Mouse (Mus musculus) hindbrain, embryonic 11.5 days (tissue): ENCODE results near the gene Klk4. TPM values are rescaled to one million over a fixed set of nuclear protein-coding genes. Genes with fewer than 3 reads are reported as not detected.

ENCODE experiments used
- ATAC-seq: fragments of 200-750 bp; cut with Nextera tagmentation; 2 replicates; pipeline ENCODE4 v1.8.0; 2017; ENCODE audit warnings: mild to moderate bottlenecking, moderate TSS enrichment, moderate library complexity; ENCODE audit not compliant: low FRiP score
- DNase-seq: peaks from one replicate; pipeline ENCODE4 v3.0.0-alpha.2; 2015; ENCODE audit warnings: low spot score
- H3K27ac ChIP-seq: fragments of 300-500 bp; sonication (generic); 2 replicates; pipeline ENCODE4 v1.5.1; 2014; ENCODE audit warnings: mild to moderate bottlenecking, low read depth, low read length
- H3K27me3 ChIP-seq: fragments of 300-500 bp; sonication (generic); 2 replicates; pipeline ENCODE4 v1.6.1; 2014; ENCODE audit warnings: mild to moderate bottlenecking, low read length, moderate library complexity, mixed read lengths; ENCODE audit not compliant: control insufficient read depth, insufficient read depth
- H3K36me3 ChIP-seq: fragments of 300-500 bp; sonication (generic); 2 replicates; pipeline ENCODE4 v1.6.1; 2014; ENCODE audit warnings: mild to moderate bottlenecking, low read length, moderate library complexity, mixed read lengths; ENCODE audit not compliant: control insufficient read depth, insufficient read depth
- H3K4me1 ChIP-seq: fragments of 300-500 bp; sonication (generic); replicated peaks from 2 replicates; pipeline ENCODE4 v1.6.1; 2014; ENCODE audit warnings: low read length, mixed read lengths; ENCODE audit not compliant: control insufficient read depth, insufficient read depth
- H3K4me2 ChIP-seq: fragments of 300-500 bp; sonication (generic); replicated peaks from 2 replicates; pipeline ENCODE4 v1.6.1; 2014; ENCODE audit warnings: mild to moderate bottlenecking, low read depth, low read length
- H3K4me3 ChIP-seq: fragments of 300-500 bp; sonication (generic); 2 replicates; pipeline ENCODE4 v1.5.1; 2014; ENCODE audit warnings: low read depth, low read length
- H3K9ac ChIP-seq: fragments of 300-500 bp; sonication (generic); 2 replicates; pipeline ENCODE4 v1.6.1; 2014; ENCODE audit warnings: low read depth, low read length
- H3K9me3 ChIP-seq: fragments of 300-500 bp; sonication (generic); 2 replicates; pipeline ENCODE4 v1.6.1; 2016; ENCODE audit warnings: low read length; ENCODE audit not compliant: control insufficient read depth
- WGBS: fragments of 180-500 bp; shearing (Covaris S2); extraction: QIAGEN DNeasy Blood & Tissue Kit; methylation state at CpG from one replicate; pipeline ENCODE4 v1.1.7; 2014; 5-methylcytosine and 5-hydroxymethylcytosine counted together
- polyA plus RNA-seq: library from polyadenylated mRNA; unstranded; fragments of >200 nt; fragmentation: Nextera tagmentation; extraction: Ambion mirVana; gene quantifications from 2 replicates; pipeline ENCODE4 v1.2.1, GENCODE M21; 2014

The Klk4 gene
- polyA plus RNA-seq, 1 experiment from 2014 or later: not detected

GRCm38 (mm10) chr7:43873237-43873636 is 7.7 kb upstream of the Klk4 start:
- Histone ChIP-seq H3K4me3 (no peak overlapping the region), H3K27me3 (no peaks in the 10 kb centered on the region), H3K9ac (no peak overlapping the region), H3K4me2 (no peak overlapping the region), H3K4me1 (no peaks in the 10 kb centered on the region), H3K27ac (no peak overlapping the region), H3K9me3 (no peaks in the 10 kb centered on the region), H3K36me3 (no peaks in the 10 kb centered on the region)
- ATAC-seq: peak; percentile 51
- WGBS: 2% methylated on average over 10 of the region's 10 CpGs
- peak; percentile 90 for DNase-seq

GRCm38 (mm10) chr7:43873674-43874073 is 7.3 kb upstream of the Klk4 start:
- no peak for DNase-seq
- WGBS: 82% methylated on average over 3 of the region's 3 CpGs
- Histone ChIP-seq H3K9me3 (no peaks in the 10 kb centered on the region), H3K4me3 (no peak overlapping the region), H3K27me3 (no peaks in the 10 kb centered on the region), H3K9ac (no peak overlapping the region), H3K4me1 (no peaks in the 10 kb centered on the region), H3K4me2 (no peak overlapping the region), H3K36me3 (no peaks in the 10 kb centered on the region), H3K27ac (no peak overlapping the region)
- peak; percentile 51; the same call in 1 of the 2 replicates for ATAC-seq

DNA sequence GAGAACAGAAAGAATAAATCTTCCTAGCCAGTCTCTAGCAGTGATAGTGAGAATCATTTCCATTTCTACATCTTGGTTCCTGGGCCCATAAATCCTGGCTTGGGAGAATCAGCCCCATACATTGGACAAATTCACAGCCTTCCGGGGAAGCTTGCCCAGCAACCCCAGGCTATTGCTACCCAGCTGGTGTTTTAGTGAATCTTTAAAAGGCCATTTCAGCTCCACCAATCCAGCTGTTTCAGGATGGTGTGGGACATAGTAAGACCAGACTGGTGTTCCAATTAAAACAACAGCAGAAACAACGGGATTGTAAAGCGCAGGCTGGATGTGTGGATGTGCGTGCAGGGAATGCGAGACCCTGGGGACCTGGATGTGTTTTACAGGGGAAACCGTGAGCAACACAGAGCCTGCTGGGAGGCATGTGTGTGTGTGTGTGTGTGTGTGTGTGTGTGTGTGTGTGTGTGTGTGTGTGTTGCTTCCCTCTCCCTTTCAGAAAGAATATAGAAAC is 6.0 kb upstream of the Klk4 start:
- H3K4me2 ChIP-seq: no peak overlapping the region
- no peak overlapping the region for H3K9ac ChIP-seq
- H3K27ac ChIP-seq: no peak overlapping the region
- DNase-seq (no peak), ATAC-seq (no peak)
- no peak overlapping the region for H3K4me3 ChIP-seq
- 91% methylated on average over 6 of the region's 6 CpGs for WGBS
- no peaks in the 10 kb centered on the region for H3K27me3 ChIP-seq
- no peaks in the 10 kb centered on the region for H3K36me3 ChIP-seq
- no peaks in the 10 kb centered on the region for H3K9me3 ChIP-seq
- H3K4me1 ChIP-seq: no peaks in the 10 kb centered on the region

DNA sequence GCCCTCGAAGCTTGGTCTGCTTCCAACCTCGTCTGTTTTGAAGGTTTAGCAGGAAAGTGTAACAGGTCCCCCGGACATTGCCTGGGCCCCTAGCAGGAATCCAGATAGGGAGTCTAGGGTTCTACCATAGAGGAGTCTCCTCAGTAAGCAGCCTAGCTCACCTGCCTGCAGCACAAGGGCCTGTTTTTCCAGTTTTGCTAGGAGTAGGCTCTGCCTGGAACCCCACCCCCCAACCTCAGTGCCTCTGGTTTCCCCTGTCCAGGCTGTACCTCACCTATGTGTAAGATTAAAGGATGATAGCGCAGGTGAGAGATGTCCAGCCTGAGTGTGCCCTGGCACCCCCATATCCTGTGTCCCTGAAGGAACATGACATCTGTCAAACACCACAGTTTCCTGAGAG is 4.5 kb upstream of the Klk4 start:
- no peak overlapping the region for H3K9ac ChIP-seq
- H3K27me3 ChIP-seq: no peaks in the 10 kb centered on the region
- H3K9me3 ChIP-seq: no peaks in the 10 kb centered on the region
- DNase-seq (no peak), ATAC-seq (no peak)
- no peak overlapping the region for H3K4me3 ChIP-seq
- 88% methylated on average over 4 of the region's 4 CpGs for WGBS
- no peak overlapping the region for H3K4me2 ChIP-seq
- H3K36me3 ChIP-seq: no peaks in the 10 kb centered on the region
- H3K4me1 ChIP-seq: no peaks in the 10 kb centered on the region
- H3K27ac ChIP-seq: no peak overlapping the region

- no peak for DNase-seq
- ATAC-seq: no peak
- H3K36me3 ChIP-seq: no peaks in the 10 kb centered on the region
- no peaks in the 10 kb centered on the region for H3K9me3 ChIP-seq
- H3K9ac ChIP-seq: no peak overlapping the region
- H3K27me3 ChIP-seq: no peaks in the 10 kb centered on the region
- WGBS: 42% methylated on average over 1 of the region's 1 CpGs
- H3K27ac ChIP-seq: no peak overlapping the region
- no peak overlapping the region for H3K4me2 ChIP-seq
- no peak overlapping the region for H3K4me3 ChIP-seq
- H3K4me1 ChIP-seq: no peaks in the 10 kb centered on the region
Measured at GRCm38 (mm10) chr7:43878281-43878680, 2.7 kb upstream of the Klk4 start.

DNA sequence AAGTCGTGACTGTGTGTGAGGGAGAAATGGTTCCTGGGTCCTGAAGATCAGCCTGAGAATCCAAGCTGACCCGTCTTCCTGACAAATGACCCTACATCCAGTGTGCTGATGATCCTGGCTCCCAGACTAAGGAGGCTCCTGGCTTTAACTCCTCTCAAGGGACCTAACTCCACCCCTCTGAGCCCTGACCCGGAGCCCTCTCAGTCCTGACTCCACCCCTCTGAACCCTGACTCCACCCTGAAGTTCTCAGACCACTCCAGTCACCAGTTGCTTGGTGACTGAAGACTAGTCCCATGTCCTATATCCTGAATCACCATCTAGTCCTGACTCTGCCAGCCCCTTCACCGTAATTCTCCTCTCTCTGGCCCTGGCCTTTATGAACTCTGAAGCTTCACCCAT is 1.4 kb downstream of the Klk4 start:
- Histone ChIP-seq H3K9me3 (no peaks in the 10 kb centered on the region), H3K27ac (no peak overlapping the region), H3K4me3 (no peak overlapping the region), H3K36me3 (no peaks in the 10 kb centered on the region), H3K4me1 (no peaks in the 10 kb centered on the region), H3K27me3 (no peaks in the 10 kb centered on the region), H3K9ac (no peak overlapping the region), H3K4me2 (no peak overlapping the region)
- WGBS: 29% methylated on average over 4 of the region's 4 CpGs
- DNase-seq (no peak), ATAC-seq (no peak)

- DNase-seq (no peak), ATAC-seq (no peak)
- Histone ChIP-seq H3K9ac (no peak overlapping the region), H3K4me2 (no peak overlapping the region), H3K27ac (no peak overlapping the region), H3K36me3 (no peaks in the 10 kb centered on the region), H3K9me3 (no peaks in the 10 kb centered on the region), H3K27me3 (no peaks in the 10 kb centered on the region), H3K4me3 (no peak overlapping the region), H3K4me1 (no peaks in the 10 kb centered on the region)
- WGBS: 38% methylated on average over 4 of the region's 4 CpGs
Measured at GRCm38 (mm10) chr7:43882811-43883210, 1.9 kb downstream of the Klk4 start.

DNA sequence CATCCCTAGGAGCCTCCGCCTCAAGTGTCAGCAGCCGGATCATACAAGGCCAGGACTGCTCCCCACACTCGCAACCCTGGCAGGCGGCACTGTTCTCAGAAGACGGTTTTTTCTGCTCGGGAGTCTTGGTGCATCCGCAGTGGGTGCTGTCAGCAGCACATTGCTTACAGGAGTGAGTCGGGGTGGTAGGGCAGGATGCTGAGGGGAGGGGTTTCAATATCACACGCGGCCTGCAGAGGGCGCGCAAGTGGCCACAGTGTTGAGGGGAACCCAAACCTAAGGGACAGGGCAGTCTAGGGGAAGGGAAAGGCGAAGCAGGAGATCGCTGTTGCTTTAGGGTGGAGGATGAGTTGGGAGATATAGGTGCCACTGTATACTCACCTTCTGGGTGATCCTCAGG is 2.6 kb downstream of the Klk4 start:
- Histone ChIP-seq H3K27ac (no peak overlapping the region), H3K36me3 (no peaks in the 10 kb centered on the region), H3K4me2 (peak overlapping the region; percentile 28), H3K4me1 (no peaks in the 10 kb centered on the region), H3K9me3 (no peaks in the 10 kb centered on the region), H3K9ac (no peak overlapping the region), H3K27me3 (no peaks in the 10 kb centered on the region), H3K4me3 (no peak overlapping the region)
- WGBS: 12% methylated on average over 14 of the region's 14 CpGs
- DNase-seq: peak; percentile 79
- ATAC-seq: peak; percentile 57

- no peak for DNase-seq
- Histone ChIP-seq H3K9me3 (no peaks in the 10 kb centered on the region), H3K4me1 (no peaks in the 10 kb centered on the region), H3K27me3 (no peaks in the 10 kb centered on the region), H3K4me2 (no peak overlapping the region), H3K36me3 (no peaks in the 10 kb centered on the region), H3K27ac (no peak overlapping the region), H3K4me3 (no peak overlapping the region), H3K9ac (no peak overlapping the region)
- no peak for ATAC-seq
- 71% methylated on average over 5 of the region's 5 CpGs for WGBS
Measured at GRCm38 (mm10) chr7:43891365-43891764, 10.4 kb downstream of the Klk4 start.
